Mouse (Mus musculus): ENCODE measurements around the gene Fut8. TPM values are rescaled to one million over a fixed set of nuclear protein-coding genes. Genes with fewer than 3 reads are reported as not detected.
"Not testable (repeated sequence)": the region's sequence is repeated elsewhere in the genome, so short reads cannot be mapped to it uniquely, and the experiment has no call there.

The Fut8 gene
- polyA plus RNA-seq, 1 experiment from 2014 or later: 24.5 TPM

DNA sequence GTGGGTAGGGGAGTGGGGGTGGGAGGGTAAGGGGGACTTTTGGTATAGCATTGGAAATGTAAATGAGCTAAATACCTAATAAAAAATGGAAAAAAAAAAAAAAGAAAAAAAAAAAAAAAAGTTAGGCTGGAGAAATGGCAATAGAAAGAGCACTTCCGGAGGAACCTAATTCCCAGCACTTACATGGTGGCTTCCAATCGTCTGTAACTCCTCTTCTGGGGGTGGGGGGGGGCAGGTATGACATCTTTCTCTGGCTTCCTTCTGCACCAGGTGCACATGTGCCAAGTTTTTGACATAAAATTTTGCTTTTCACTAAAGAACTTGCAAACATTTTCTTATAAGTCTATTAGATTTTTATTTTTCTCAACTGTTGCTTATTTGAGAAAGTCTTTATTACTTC, 53.9 kb downstream of the Fut8 start:
- not testable (repeated sequence) for H3K4me2 ChIP-seq; H3K27me3 ChIP-seq; H3K4me1 ChIP-seq; ATAC-seq (ENCODE audit: insufficient number of reproducible peaks, low FRiP score, low TSS enrichment, low read depth); H3K36me3 ChIP-seq; H3K27ac ChIP-seq; H3K9ac ChIP-seq; H3K4me3 ChIP-seq; H3K9me3 ChIP-seq
- 50% methylated on average over 2 of the region's 2 CpGs for WGBS

DNA sequence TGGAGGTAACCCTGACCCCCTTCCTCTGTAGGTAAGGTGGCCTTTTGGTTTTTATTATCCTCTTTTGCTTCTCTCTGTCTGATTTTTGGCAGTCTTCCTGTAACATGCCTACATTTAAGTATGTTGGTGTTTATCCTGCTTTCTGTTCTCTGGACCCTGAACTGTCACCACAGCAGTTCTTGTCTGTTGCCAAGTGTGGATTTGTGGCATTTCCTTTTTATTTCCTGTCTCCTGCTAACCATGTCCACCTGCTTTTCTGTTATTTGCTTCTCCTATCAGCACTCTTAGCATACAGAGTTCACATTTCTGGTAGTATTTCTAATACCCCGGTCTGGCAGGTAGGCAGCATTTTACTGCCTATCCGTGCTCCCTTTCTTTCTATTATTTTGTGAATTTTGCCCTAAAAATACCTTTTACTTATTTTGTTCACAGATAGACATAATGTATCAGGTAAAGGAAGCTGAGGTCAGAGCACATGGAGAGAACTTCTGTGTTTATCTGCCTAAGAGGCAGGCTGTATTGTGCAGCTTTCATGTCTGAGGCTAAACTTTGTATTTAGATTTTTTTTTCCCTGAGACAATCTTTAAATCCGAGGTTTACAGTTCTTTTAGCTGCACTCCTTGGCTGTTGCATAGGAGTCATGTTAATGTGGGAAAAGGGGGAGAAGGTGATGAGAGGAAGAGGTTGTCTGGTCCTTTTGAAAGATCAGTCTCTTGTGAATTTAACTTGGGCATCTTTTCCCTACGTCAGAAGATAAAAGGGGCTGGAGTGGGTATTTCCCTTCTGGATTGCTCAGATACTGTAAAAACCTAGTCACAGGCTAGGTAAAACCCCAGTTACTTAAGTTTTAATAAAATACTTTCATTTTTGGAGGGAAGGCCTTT, 54.7 kb downstream of the Fut8 start:
- no peak overlapping the region for H3K9ac ChIP-seq

DNA sequence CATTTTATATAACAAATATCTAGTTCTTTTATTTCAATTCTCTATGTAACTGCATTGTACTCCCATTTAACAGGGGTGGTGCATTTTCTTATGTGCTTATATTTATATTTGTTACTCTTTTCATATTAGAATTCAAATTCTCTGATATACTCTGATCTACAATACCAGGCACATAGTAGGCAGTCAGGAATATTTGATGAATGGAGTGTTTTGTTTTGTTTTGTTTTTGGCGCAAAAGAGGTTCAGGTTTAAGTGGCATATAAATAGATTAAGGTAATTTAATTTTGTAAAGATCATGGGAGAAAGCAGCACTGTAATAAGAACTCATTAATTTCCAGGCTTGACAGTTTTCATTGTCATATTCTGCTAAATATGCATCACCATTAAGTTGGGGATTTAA, 58.2 kb downstream of the Fut8 start:
- Histone ChIP-seq H3K27ac (no peak overlapping the region), H3K9ac (no peak overlapping the region), H3K4me2 (no peak overlapping the region), H3K4me1 (no peaks in the 10 kb centered on the region; the same call in 1 of the 2 replicates), H3K27me3 (no peaks in the 10 kb centered on the region), H3K9me3 (no peaks in the 10 kb centered on the region), H3K36me3 (no peaks in the 10 kb centered on the region), H3K4me3 (no peak overlapping the region)
- ATAC-seq (ENCODE audit: insufficient number of reproducible peaks, low FRiP score, low TSS enrichment, low read depth): no peak
- 76% methylated on average over 1 of the region's 1 CpGs for WGBS

More for the DNA sequence above, 54.7 kb downstream of the Fut8 start:
- Histone ChIP-seq H3K4me3 (no peak overlapping the region), H3K9me3 (no peaks in the 10 kb centered on the region), H3K4me2 (no peak overlapping the region), H3K27ac (no peak overlapping the region; the same call in 1 of the 2 replicates), H3K4me1 (no peaks in the 10 kb centered on the region; the same call in 1 of the 2 replicates), H3K27me3 (no peaks in the 10 kb centered on the region), H3K36me3 (no peaks in the 10 kb centered on the region)
- 52% methylated on average over 4 of the region's 4 CpGs for WGBS
- ATAC-seq (ENCODE audit: insufficient number of reproducible peaks, low FRiP score, low TSS enrichment, low read depth): no peak

DNA sequence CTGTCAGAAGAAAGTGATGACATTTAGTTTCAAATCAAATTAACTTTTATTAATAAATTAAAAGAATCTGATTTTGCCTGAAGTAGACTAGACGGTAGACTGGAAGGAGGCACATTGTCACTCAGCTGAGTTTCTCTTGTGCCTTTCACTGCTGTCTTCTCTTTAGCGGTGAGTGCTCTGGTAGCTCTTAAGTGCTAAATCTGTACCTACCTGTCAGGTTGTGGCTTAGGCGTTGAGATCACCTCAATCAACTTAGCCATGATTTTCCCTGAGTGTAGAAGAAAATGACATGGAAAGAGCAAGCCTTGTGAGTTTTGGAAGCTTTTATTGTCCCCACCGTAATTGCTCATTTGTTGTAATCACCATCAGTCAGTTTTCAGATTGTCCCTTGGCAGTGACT, 59.2 kb downstream of the Fut8 start:
- no peaks in the 10 kb centered on the region for H3K27me3 ChIP-seq
- H3K36me3 ChIP-seq: no peaks in the 10 kb centered on the region
- no peak overlapping the region for H3K4me2 ChIP-seq
- H3K9ac ChIP-seq: no peak overlapping the region
- H3K4me3 ChIP-seq: no peak overlapping the region
- H3K27ac ChIP-seq: no peak overlapping the region
- ATAC-seq (ENCODE audit: insufficient number of reproducible peaks, low FRiP score, low TSS enrichment, low read depth): no peak
- no peaks in the 10 kb centered on the region for H3K9me3 ChIP-seq
- H3K4me1 ChIP-seq: no peaks in the 10 kb centered on the region; the same call in 1 of the 2 replicates
- WGBS: 81% methylated on average over 4 of the region's 4 CpGs

DNA sequence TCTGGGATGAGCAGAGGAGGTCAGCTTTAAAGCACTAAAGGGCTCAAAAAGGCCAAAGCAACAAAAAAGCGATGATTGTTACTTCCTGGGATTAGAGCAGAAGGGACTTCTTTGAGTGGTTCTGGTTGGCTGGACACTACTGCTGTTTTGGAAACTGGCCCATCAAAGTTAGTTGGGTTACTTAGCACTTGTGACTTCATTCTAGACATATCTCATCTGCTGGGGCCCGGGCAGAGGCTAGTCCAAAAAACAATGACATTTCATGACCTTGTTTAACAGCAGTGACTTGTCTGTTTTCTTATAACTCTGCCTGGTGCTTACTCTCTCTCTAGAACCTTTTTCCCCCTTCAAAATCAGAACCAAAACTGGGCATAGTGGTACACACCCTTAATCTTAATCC, 59.9 kb downstream of the Fut8 start:
- 86% methylated on average over 2 of the region's 2 CpGs for WGBS
- Histone ChIP-seq H3K4me1 (no peaks in the 10 kb centered on the region), H3K4me2 (no peak overlapping the region), H3K4me3 (no peak overlapping the region), H3K9me3 (no peaks in the 10 kb centered on the region), H3K27ac (no peak overlapping the region), H3K27me3 (no peaks in the 10 kb centered on the region), H3K36me3 (no peaks in the 10 kb centered on the region), H3K9ac (no peak overlapping the region)
- no peak for ATAC-seq (ENCODE audit: insufficient number of reproducible peaks, low FRiP score, low TSS enrichment, low read depth)

DNA sequence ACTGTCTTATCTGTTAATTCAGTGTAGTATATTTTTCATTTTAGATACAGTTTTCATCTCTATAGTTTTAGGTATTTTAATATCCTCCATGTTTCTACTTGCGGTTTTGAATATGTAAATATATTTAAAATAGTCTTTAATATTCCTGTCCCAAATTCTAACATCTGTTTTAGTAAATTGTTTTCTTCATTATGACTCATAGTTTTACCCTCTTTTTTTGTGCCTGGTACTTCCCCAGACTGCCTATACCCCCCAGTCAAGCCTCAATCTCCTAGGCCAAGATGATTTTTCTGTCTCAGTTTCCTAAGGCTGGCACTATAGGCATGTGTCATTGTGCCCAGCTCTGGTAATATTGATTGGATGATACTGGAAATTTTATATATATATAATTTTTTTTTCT, 64.1 kb downstream of the Fut8 start:
- no peak for ATAC-seq (ENCODE audit: insufficient number of reproducible peaks, low FRiP score, low TSS enrichment, low read depth)
- no peaks in the 10 kb centered on the region for H3K27me3 ChIP-seq
- WGBS: 91% methylated on average over 1 of the region's 1 CpGs
- no peak overlapping the region for H3K4me2 ChIP-seq
- H3K4me1 ChIP-seq: no peaks in the 10 kb centered on the region
- no peak overlapping the region for H3K4me3 ChIP-seq
- H3K27ac ChIP-seq: no peak overlapping the region
- H3K36me3 ChIP-seq: no peaks in the 10 kb centered on the region
- H3K9me3 ChIP-seq: no peaks in the 10 kb centered on the region
- H3K9ac ChIP-seq: no peak overlapping the region

DNA sequence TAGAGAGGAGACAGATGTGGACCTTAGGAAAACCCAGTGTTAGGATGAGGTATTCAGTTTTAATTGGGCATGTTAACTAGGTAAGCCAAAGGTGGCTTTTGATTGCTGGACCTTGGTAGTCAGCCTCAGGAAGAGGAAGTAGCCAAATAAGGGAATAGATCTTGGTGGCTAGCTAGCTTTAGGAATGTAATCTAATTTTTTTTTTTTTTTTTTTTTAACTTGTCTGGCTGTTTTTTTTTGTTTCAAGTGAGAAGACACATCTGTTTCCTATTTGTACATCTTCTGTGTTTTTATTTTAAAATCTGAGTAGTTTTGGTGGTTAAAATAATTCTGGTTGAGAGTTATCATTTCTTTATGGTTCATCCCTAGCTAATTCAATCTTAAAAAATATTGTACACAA, 65.4 kb downstream of the Fut8 start:
- Histone ChIP-seq H3K27me3 (no peaks in the 10 kb centered on the region), H3K9ac (no peak overlapping the region), H3K4me1 (no peaks in the 10 kb centered on the region), H3K27ac (no peak overlapping the region), H3K4me3 (no peak overlapping the region), H3K36me3 (no peaks in the 10 kb centered on the region), H3K4me2 (no peak overlapping the region), H3K9me3 (no peaks in the 10 kb centered on the region)
- ATAC-seq (ENCODE audit: insufficient number of reproducible peaks, low FRiP score, low TSS enrichment, low read depth): no peak

DNA sequence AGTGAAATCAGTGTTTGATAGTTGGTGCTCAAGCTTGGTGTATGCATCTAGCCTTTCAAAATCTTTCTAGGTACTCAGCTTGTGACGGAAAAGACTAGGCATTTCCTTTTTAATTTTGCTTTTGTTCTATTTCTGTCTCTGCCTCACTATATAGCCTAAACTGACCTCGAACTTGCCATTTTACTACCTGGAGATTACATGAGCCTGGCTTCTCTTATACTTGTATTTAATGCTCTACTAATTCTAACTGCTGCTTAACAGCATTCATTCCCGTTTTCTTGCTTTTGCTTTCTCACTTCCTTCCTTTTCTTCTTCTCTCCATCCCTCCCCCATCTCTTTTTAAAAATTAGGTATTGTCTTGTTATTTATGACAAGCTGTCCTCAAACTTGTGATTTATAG, 67.6 kb downstream of the Fut8 start:
- no peak overlapping the region for H3K27ac ChIP-seq
- no peak overlapping the region for H3K4me2 ChIP-seq
- no peak for ATAC-seq (ENCODE audit: insufficient number of reproducible peaks, low FRiP score, low TSS enrichment, low read depth)
- H3K36me3 ChIP-seq: no peaks in the 10 kb centered on the region
- H3K27me3 ChIP-seq: no peaks in the 10 kb centered on the region
- no peak overlapping the region for H3K9ac ChIP-seq
- no peaks in the 10 kb centered on the region for H3K4me1 ChIP-seq
- H3K9me3 ChIP-seq: no peaks in the 10 kb centered on the region
- 72% methylated on average over 3 of the region's 3 CpGs for WGBS
- no peak overlapping the region for H3K4me3 ChIP-seq

DNA sequence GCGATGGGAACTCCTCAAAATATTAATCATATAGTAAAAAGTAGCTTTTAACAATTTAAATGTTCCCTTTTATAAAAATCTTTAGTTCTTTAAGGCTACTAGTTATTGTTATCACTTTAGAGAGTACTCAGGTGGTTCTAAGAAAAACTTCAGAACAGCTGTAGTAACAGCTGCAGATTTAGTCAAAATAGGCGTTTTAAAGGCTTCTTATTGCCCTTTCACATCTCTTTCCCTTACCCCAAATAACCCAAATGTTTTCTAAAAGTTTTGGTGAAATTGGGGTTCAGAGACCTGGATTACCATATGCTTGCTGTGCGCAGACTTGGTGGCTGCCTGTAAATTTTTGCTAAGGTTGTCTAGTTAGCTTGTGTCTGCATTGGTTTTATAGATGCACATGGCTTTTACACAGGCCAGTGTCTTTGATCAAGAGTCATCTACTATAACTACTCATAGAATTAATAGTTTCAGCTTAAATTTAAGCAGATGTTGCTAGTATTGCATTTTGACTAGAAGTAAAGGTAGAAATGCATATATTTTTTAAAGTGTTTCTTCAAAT, 68.9 kb downstream of the Fut8 start:
- no peak for ATAC-seq (ENCODE audit: insufficient number of reproducible peaks, low FRiP score, low TSS enrichment, low read depth)
- Histone ChIP-seq H3K36me3 (no peaks in the 10 kb centered on the region), H3K9me3 (no peaks in the 10 kb centered on the region), H3K27ac (no peak overlapping the region), H3K4me3 (no peak overlapping the region), H3K9ac (no peak overlapping the region), H3K4me1 (no peaks in the 10 kb centered on the region), H3K27me3 (no peaks in the 10 kb centered on the region), H3K4me2 (no peak overlapping the region)
- 43% methylated on average over 3 of the region's 3 CpGs for WGBS

DNA sequence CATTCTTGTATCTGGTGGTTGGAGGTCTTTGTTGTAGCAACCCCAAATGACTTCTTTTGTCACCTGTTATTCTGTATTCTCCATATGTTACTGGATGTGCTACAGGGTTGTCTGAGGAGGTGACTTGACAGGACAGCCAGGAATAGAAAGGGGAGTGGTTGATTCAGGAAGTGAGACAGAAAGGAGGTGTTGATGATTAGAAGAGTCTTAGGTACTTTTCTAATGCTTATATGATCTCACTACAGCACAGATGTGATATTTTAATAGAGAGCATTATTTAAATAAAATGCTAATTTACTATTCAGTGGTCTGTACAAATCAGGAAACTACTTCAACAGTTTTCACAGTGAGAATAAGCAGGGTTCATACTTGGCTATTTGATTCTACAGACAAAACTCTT, 71.6 kb downstream of the Fut8 start:
- Histone ChIP-seq H3K36me3 (no peaks in the 10 kb centered on the region), H3K27ac (no peak overlapping the region)
- no peak for ATAC-seq (ENCODE audit: insufficient number of reproducible peaks, low FRiP score, low TSS enrichment, low read depth)

DNA sequence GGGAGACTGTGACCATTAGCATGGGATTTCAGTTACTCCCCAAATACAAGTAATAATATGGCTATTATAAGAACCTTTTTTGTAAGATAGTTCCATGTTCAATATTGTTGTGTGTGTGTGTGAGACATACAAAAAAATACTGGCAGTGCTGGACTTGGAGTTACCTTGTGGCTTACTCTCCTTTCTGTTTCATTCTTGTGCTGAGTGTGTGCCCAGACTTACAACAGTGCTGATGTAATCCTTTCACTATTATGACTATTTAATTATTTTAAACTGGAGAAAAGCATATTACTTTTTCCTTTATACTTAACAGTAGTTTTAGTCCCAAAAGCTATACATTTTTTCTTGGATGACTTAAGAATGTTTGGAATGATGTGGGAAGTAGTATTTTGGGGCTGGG, 75.6 kb downstream of the Fut8 start:
- no peak for ATAC-seq (ENCODE audit: insufficient number of reproducible peaks, low FRiP score, low TSS enrichment, low read depth)
- H3K27ac ChIP-seq: no peak overlapping the region
- no peaks in the 10 kb centered on the region for H3K9me3 ChIP-seq
- H3K27me3 ChIP-seq: no peaks in the 10 kb centered on the region
- H3K4me2 ChIP-seq: no peak overlapping the region
- no peak overlapping the region for H3K9ac ChIP-seq
- no peaks in the 10 kb centered on the region for H3K36me3 ChIP-seq
- no peaks in the 10 kb centered on the region for H3K4me1 ChIP-seq
- no peak overlapping the region for H3K4me3 ChIP-seq

More for the DNA sequence above, 71.6 kb downstream of the Fut8 start:
- Histone ChIP-seq H3K4me2 (no peak overlapping the region), H3K9me3 (no peaks in the 10 kb centered on the region), H3K27me3 (no peaks in the 10 kb centered on the region), H3K4me3 (no peak overlapping the region), H3K9ac (no peak overlapping the region), H3K4me1 (no peaks in the 10 kb centered on the region)

DNA sequence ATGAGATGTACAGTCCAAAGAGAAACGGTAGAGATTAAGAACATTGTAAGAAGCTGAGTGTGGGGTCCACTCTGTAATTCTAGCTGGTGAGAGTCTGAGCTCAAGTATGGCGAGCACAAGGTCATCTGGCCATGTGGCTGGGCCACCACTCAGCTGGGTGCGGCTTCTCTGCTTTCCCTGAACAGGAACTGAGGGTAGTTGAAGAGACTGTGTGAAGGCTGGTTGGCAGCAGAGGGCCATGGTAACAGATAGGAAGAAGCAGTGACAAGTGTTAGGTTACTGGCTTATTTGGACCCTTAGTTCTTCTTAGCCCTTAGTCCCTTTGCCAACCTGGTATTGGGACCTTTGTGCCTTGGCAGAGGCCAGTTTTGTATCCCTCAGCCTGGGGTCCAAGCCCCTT, 86.2 kb downstream of the Fut8 start:
- Histone ChIP-seq H3K4me3 (no peak overlapping the region), H3K27me3 (no peaks in the 10 kb centered on the region), H3K9ac (no peak overlapping the region), H3K36me3 (no peaks in the 10 kb centered on the region), H3K9me3 (no peaks in the 10 kb centered on the region), H3K27ac (no peak overlapping the region), H3K4me2 (no peak overlapping the region), H3K4me1 (no peaks in the 10 kb centered on the region)
- no peak for ATAC-seq (ENCODE audit: insufficient number of reproducible peaks, low FRiP score, low TSS enrichment, low read depth)
- 65% methylated on average over 3 of the region's 3 CpGs for WGBS

Data from limb, embryonic 15.5 days (tissue).